Mouse (Mus musculus) heart, embryonic 13.5 days (tissue): ENCODE data around the gene Akap12. TPM values are rescaled to one million over a fixed set of nuclear protein-coding genes. Genes with fewer than 3 reads are reported as not detected.

Source experiments
- ATAC-seq: fragments of 200-750 bp; cut with Nextera tagmentation; 2 replicates; pipeline ENCODE4 v1.8.0; 2017; ENCODE audit warnings: moderate TSS enrichment; ENCODE audit not compliant: insufficient number of reproducible peaks, low FRiP score, low TSS enrichment; ENCODE audit errors: extremely low read depth
- H3K27ac ChIP-seq: fragments of 300-500 bp; sonication (generic); replicated peaks from 2 replicates; pipeline ENCODE4 v1.5.1; 2015; ENCODE audit warnings: moderate library complexity, mild to moderate bottlenecking, inconsistent platforms
- H3K27me3 ChIP-seq: fragments of 300-500 bp; sonication (generic); replicated peaks from 2 replicates; pipeline ENCODE4 v1.6.1; 2015; ENCODE audit warnings: mild to moderate bottlenecking, inconsistent platforms
- H3K36me3 ChIP-seq: fragments of 300-500 bp; sonication (generic); 2 replicates; pipeline ENCODE4 v1.6.1; 2015; ENCODE audit warnings: mild to moderate bottlenecking, inconsistent platforms
- H3K4me1 ChIP-seq: fragments of 300-500 bp; sonication (generic); 2 replicates; pipeline ENCODE4 v1.6.1; 2015; ENCODE audit warnings: inconsistent platforms
- H3K4me2 ChIP-seq: fragments of 300-500 bp; sonication (generic); 2 replicates; pipeline ENCODE4 v1.6.1; 2015; ENCODE audit warnings: inconsistent platforms, mild to moderate bottlenecking, moderate library complexity
- H3K4me3 ChIP-seq: fragments of 300-500 bp; sonication (generic); 2 replicates; pipeline ENCODE4 v1.5.1; 2015; ENCODE audit warnings: moderate library complexity, mild to moderate bottlenecking, inconsistent platforms
- H3K9ac ChIP-seq: fragments of 300-500 bp; sonication (generic); 2 replicates; pipeline ENCODE4 v1.6.1; 2015; ENCODE audit warnings: inconsistent platforms, mild to moderate bottlenecking, moderate library complexity
- H3K9me3 ChIP-seq: fragments of 300-500 bp; sonication (generic); 2 replicates; pipeline ENCODE4 v1.6.1; 2016; ENCODE audit warnings: inconsistent platforms
- WGBS: fragments of 180-500 bp; shearing (Covaris S2); methylation state at CpG from one replicate; pipeline ENCODE4 v1.1.7; 2015; ENCODE audit warnings: mixed read lengths; 5-methylcytosine and 5-hydroxymethylcytosine counted together
- polyA plus RNA-seq: library from polyadenylated mRNA; unstranded; fragments of >200 nt; fragmentation: Nextera tagmentation; extraction: Ambion mirVana; gene quantifications from 2 replicates; pipeline ENCODE4 v1.2.1, GENCODE M21; 2015

Akap12 gene
- polyA plus RNA-seq, 1 experiment from 2014 or later, result 42.6 TPM

DNA sequence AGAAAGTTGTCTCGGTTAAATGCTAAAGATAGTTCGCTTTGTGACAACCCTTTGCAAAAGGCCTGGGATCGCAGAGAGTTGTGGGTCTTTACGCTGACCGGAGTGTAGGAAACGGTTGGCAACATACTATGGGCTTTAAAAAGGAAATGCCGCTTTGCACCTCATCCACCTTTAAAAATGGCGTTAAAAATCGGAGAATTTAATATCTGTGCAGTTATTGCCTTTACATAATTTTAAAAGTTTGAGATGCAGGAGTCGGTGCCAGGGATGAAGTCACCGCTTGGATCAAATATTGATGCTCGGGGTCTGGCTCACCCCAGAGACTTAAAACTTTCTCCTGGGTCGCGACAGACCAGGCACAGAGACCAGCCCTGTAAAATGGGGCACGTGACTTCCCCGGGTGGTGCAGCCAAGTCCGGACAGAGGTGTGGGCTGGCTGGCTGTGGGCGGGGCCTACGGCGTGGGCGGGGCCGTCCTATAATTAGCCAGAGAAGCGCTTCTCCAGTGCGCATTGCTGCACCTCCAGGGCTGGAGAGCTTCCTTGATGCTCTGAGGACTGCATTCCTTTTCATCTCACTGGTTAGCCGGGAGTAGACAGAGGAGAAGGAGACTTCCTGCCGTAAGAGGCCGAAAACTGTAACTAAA, 68.0 kb downstream of the Akap12 start:
- ATAC-seq, result peak; percentile 91
- peak overlapping the region; percentile 67 for H3K4me3 ChIP-seq
- WGBS, result 4% methylated on average over 27 of the region's 27 CpGs
- peak overlapping the region; percentile 81 for H3K4me2 ChIP-seq
- no peaks in the 10 kb centered on the region for H3K9me3 ChIP-seq
- peak overlapping the region; percentile 69 for H3K27ac ChIP-seq
- no peaks in the 10 kb centered on the region for H3K27me3 ChIP-seq
- no peaks in the 10 kb centered on the region for H3K36me3 ChIP-seq
- H3K9ac ChIP-seq, result peak overlapping the region; percentile 80
- H3K4me1 ChIP-seq, result peaks cover 55% of the 10 kb centered on the region

DNA sequence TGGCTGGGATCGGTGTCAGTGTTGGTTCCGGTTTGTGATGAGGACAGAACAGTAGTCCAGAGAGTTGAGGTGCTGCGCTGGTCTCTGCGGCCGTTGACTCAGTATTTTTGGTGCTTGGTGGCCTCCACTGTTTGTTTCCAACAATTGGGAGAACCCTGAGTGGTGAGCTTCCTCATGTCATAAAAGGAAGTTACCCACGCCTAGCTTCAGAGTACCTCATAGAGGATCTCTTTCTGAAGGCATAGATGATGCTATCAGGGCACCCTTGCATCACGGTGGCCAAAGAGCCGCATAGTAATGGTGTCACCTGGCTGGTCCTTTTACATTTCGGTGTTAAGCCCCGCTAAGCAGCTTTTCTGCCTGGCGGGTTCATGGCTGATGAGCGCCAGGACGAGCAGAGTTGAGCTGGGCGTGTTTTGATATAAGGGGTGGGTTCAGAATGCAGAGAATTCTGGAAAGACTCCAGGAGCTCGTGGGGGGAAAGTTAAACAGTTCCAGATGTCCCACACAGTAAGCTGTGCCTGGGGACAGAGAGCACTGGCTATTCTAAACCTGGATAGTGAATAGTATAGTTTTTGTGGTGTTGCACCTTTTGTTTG, 72.8 kb downstream of the Akap12 start:
- ATAC-seq, result no peak
- WGBS, result 37% methylated on average over 15 of the region's 15 CpGs
- Histone ChIP-seq H3K27ac (peak overlapping the region; percentile 54), H3K9me3 (no peaks in the 10 kb centered on the region), H3K4me3 (peak overlapping the region; percentile 39), H3K27me3 (no peaks in the 10 kb centered on the region), H3K4me1 (peaks cover 59% of the 10 kb centered on the region), H3K9ac (peak overlapping the region; percentile 67), H3K36me3 (no peaks in the 10 kb centered on the region), H3K4me2 (peak overlapping the region; percentile 66)

DNA sequence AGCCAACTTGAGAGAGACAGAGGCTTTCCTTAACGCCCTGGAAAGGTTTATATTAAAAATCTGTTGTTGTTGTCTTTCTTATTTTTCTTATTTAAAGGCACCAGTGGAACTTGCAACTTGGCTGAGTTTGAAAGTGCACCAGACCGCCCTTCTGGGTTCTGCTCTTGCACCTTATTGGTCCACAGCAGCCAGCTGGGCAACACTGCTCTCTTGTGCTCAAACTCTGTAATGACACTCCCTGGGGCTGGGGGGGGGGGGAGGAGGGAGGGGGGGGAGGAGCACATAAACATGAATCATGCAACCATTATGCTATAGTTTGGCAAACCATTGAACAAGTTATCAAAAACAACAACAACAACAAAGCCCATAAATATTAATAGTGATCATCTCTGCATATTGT, 75.2 kb downstream of the Akap12 start:
- Histone ChIP-seq H3K27ac (peak overlapping the region; percentile 33; the same call in 1 of the 2 replicates), H3K27me3 (no peaks in the 10 kb centered on the region), H3K9ac (peak overlapping the region; percentile 50), H3K36me3 (no peaks in the 10 kb centered on the region), H3K4me3 (no peak overlapping the region), H3K4me1 (peaks cover 50% of the 10 kb centered on the region), H3K4me2 (no peak overlapping the region), H3K9me3 (no peaks in the 10 kb centered on the region)
- 12% methylated on average over 2 of the region's 2 CpGs for WGBS
- no peak for ATAC-seq

DNA sequence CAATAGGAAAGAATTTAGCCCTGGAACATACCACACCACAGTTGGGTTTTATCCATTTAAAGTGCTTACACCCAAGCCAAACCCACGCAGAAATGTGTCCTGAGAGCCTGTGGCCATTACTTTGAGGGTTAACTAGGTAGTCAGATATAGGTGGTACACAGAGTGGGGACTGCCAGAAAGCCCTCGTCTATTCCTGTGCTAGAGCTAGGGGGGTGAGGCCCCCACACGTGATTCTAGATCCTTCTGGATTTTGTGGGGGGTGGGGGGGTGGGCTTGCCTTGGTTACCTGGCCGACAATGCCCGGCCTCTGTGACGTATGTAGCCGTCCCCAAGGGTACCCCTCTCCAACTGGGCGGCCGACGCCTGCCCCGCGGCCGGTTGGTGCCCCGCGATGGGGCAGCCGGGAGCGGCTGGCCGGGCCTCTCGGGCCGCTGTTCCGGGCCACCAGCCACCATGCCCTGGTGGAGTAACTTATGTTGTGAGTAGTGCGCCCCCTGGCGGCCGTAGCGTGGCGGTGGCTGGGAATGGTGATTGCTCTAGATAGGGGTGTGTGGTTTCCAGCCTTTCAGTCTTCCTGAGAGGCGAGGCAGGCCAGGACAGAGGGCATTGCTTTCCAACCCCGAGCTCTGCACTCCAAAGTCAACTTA, 80.4 kb downstream of the Akap12 start:
- peaks cover under 1% of the 10 kb centered on the region; the same call in 1 of the 2 replicates for H3K36me3 ChIP-seq
- H3K27me3 ChIP-seq, result no peaks in the 10 kb centered on the region
- H3K9ac ChIP-seq, result peak overlapping the region; percentile 80
- peak overlapping the region; percentile 72 for H3K4me2 ChIP-seq
- H3K27ac ChIP-seq, result no peak overlapping the region
- no peaks in the 10 kb centered on the region for H3K9me3 ChIP-seq
- WGBS, result 5% methylated on average over 28 of the region's 28 CpGs
- peaks cover 19% of the 10 kb centered on the region for H3K4me1 ChIP-seq
- H3K4me3 ChIP-seq, result peak overlapping the region; percentile 49
- ATAC-seq, result peak; percentile 78

DNA sequence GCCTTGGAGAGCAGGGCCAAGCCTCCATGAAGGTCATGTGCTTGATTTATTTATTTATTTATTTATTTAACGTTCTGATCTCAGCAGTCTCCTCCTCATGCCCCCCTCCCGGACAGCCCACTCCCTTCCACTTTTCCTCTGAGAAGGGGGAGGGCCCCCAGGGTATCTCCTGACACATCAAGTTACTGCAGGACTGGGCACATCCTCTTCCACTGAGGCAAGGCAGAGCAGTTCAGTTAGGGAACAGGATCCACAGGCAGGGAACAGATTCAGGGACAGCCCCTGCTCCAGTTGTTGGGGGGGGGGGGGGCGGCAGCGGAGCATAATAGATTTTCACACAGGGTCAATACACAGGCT, 80.9 kb downstream of the Akap12 start:
- Histone ChIP-seq H3K9ac (peak overlapping the region; percentile 80; the same call in 1 of the 2 replicates), H3K27ac (no peak overlapping the region), H3K36me3 (peaks cover 5% of the 10 kb centered on the region; the same call in 1 of the 2 replicates), H3K9me3 (no peaks in the 10 kb centered on the region), H3K27me3 (no peaks in the 10 kb centered on the region), H3K4me1 (peaks cover 19% of the 10 kb centered on the region), H3K4me2 (peak overlapping the region; percentile 72), H3K4me3 (peak overlapping the region; percentile 49)
- 65% methylated on average over 4 of the region's 4 CpGs for WGBS
- ATAC-seq, result no peak

DNA sequence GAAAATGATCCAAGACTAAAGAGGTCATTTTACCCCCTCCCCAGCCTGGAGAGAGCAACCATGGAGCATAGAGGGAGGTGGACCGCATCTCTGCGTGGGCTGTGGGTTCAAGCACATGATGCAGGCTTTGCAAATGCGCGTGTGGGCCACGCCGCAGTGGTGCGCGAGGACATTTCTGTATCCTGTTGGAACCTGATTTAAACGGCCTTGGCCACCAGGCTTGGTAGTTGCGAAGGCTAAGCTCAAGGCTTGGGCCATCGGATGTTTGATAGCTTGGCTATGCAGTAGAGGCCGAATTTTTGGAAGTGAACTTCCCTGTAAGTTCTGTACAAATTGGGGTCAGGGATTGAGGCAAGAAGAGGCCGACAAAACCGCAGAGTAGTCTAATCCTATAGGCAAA, 81.4 kb downstream of the Akap12 start:
- no peaks in the 10 kb centered on the region for H3K9me3 ChIP-seq

DNA sequence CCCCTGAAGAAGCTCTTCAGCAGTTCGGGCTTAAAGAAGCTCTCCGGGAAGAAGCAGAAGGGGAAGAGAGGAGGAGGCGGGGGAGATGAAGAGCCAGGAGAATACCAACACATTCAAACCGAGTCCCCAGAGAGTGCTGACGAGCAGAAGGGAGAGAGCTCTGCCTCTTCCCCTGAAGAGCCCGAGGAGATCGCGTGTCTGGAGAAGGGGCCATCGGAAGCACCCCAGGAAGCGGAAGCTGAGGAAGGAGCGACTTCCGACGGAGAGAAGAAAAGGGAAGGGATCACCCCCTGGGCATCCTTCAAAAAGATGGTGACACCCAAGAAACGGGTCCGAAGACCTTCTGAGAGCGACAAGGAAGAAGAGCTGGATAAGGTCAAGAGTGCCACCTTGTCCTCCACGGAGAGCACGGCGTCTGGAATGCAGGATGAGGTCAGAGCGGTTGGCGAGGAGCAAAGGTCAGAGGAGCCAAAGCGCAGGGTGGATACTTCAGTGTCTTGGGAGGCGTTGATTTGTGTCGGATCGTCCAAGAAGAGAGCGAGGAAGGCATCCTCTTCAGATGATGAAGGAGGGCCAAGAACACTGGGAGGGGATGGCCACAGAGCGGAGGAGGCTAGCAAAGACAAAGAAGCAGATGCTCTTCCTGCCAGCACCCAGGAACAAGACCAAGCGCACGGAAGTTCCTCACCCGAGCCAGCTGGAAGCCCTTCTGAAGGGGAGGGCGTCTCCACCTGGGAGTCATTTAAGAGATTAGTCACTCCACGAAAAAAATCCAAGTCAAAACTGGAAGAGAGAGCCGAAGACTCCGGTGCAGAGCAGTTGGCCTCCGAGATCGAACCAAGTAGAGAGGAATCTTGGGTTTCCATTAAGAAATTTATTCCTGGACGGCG, 88.4 kb downstream of the Akap12 start:
- H3K4me2 ChIP-seq, result no peak overlapping the region

More for the DNA sequence above, 81.4 kb downstream of the Akap12 start:
- Histone ChIP-seq H3K36me3 (peaks cover 7% of the 10 kb centered on the region), H3K4me3 (no peak overlapping the region), H3K4me2 (no peak overlapping the region), H3K27ac (no peak overlapping the region), H3K9ac (no peak overlapping the region), H3K27me3 (no peaks in the 10 kb centered on the region), H3K4me1 (peaks cover 19% of the 10 kb centered on the region)
- ATAC-seq, result no peak
- 89% methylated on average over 14 of the region's 14 CpGs for WGBS

DNA sequence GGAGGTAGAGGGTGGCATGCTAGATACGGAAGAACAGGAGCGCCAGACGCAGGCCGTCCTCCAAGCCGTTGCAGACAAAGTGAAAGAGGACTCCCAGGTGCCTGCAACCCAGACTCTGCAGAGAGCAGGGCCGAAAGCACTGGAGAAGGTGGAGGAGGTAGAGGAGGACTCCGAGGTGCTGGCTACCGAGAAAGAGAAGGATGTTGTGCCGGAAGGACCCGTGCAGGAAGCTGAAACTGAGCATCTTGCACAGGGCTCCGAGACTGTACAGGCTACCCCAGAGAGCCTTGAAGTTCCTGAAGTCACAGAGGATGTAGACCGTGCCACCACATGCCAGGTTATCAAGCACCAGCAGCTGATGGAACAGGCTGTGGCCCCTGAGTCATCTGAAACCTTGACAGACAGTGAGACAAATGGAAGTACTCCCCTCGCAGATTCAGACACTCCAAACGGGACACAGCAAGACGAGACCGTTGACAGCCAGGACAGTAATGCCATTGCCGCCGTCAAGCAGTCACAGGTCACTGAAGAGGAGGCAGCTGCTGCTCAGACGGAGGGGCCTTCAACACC, 89.8 kb downstream of the Akap12 start:
- Histone ChIP-seq H3K36me3 (peaks cover 86% of the 10 kb centered on the region), H3K9me3 (no peaks in the 10 kb centered on the region), H3K4me2 (no peak overlapping the region), H3K4me1 (no peaks in the 10 kb centered on the region), H3K27me3 (no peaks in the 10 kb centered on the region), H3K4me3 (no peak overlapping the region), H3K9ac (no peak overlapping the region), H3K27ac (no peak overlapping the region)
- WGBS, result 71% methylated on average over 19 of the region's 19 CpGs
- no peak for ATAC-seq

More for the DNA sequence above, 88.4 kb downstream of the Akap12 start:
- no peak for ATAC-seq
- no peaks in the 10 kb centered on the region for H3K27me3 ChIP-seq
- WGBS, result 81% methylated on average over 38 of the region's 38 CpGs
- no peaks in the 10 kb centered on the region for H3K9me3 ChIP-seq
- no peak overlapping the region for H3K27ac ChIP-seq
- H3K9ac ChIP-seq, result no peak overlapping the region
- H3K36me3 ChIP-seq, result peaks cover 72% of the 10 kb centered on the region
- H3K4me1 ChIP-seq, result no peaks in the 10 kb centered on the region
- H3K4me3 ChIP-seq, result no peak overlapping the region

DNA sequence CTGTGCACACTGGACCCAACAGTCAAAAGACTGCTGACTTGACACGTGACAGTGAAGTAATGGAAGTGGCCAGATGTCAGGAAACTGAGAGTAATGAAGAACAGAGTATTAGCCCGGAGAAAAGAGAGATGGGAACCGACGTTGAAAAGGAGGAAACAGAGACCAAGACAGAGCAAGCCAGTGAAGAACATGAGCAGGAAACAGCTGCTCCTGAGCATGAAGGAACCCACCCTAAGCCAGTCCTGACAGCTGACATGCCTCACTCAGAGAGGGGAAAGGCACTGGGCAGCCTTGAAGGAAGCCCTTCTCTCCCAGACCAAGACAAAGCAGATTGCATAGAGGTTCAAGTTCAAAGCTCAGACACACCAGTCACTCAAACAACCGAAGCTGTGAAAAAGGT, 90.5 kb downstream of the Akap12 start:
- Histone ChIP-seq H3K27ac (no peak overlapping the region), H3K4me1 (no peaks in the 10 kb centered on the region), H3K4me2 (no peak overlapping the region), H3K9ac (no peak overlapping the region), H3K4me3 (no peak overlapping the region), H3K27me3 (no peaks in the 10 kb centered on the region), H3K36me3 (peaks cover 85% of the 10 kb centered on the region), H3K9me3 (no peaks in the 10 kb centered on the region)
- 57% methylated on average over 5 of the region's 5 CpGs for WGBS
- ATAC-seq, result no peak

DNA sequence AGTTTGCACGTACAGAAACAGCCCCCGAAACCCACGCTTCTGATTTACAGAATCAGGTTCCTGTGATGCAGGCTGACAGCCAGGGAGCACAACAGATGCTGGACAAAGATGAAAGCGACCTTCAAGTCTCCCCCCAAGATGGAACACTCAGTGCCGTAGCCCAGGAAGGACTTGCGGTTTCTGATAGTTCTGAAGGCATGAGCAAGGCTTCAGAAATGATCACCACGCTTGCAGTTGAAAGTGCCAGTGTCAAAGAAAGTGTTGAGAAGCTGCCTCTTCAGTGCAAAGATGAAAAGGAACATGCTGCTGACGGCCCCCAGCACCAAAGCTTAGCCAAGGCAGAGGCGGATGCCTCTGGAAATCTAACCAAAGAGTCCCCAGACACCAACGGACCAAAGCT, 91.3 kb downstream of the Akap12 start:
- Histone ChIP-seq H3K9me3 (peaks cover 4% of the 10 kb centered on the region), H3K27me3 (no peaks in the 10 kb centered on the region), H3K4me2 (no peak overlapping the region), H3K27ac (no peak overlapping the region), H3K4me3 (no peak overlapping the region), H3K36me3 (peaks cover 80% of the 10 kb centered on the region), H3K9ac (no peak overlapping the region), H3K4me1 (no peaks in the 10 kb centered on the region)
- no peak for ATAC-seq
- 79% methylated on average over 10 of the region's 10 CpGs for WGBS

DNA sequence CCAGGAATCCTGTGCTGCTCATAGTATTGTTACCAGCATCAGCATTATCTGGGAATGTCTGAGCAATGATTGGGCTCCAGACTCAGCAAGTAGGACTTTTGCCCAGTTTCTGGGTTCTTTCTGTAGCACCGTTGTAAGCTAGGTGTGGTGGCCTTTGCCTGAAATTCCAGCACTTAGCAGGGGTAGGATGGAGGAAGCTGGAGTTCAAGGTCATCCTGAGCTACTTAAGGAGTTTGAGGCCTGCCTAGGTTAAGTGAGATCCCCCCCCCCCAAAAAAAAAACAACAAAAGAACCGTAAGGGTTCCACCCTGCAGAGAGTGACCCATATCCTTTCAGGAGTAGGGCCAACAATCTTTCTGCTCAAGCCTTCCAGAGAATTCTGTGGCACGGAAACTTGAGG, 98.4 kb downstream of the Akap12 start:
- peaks cover 67% of the 10 kb centered on the region for H3K36me3 ChIP-seq
- ATAC-seq, result no peak
- no peak overlapping the region for H3K4me3 ChIP-seq
- no peak overlapping the region for H3K9ac ChIP-seq
- H3K27ac ChIP-seq, result no peak overlapping the region
- H3K27me3 ChIP-seq, result no peaks in the 10 kb centered on the region
- no peaks in the 10 kb centered on the region for H3K4me1 ChIP-seq
- no peak overlapping the region for H3K4me2 ChIP-seq
- WGBS, result 71% methylated on average over 3 of the region's 3 CpGs
- H3K9me3 ChIP-seq, result peaks cover 13% of the 10 kb centered on the region
